Mouse (Mus musculus): ENCODE measurements around the gene Olfr56. TPM values are rescaled to one million over a fixed set of nuclear protein-coding genes. Genes with fewer than 3 reads are reported as not detected.
"Not testable (repeated sequence)": the region's sequence is repeated elsewhere in the genome, so short reads cannot be mapped to it uniquely, and the experiment has no call there.

The Olfr56 gene
- polyA plus RNA-seq, 1 experiment from 2014 or later = not detected

GRCm38 (mm10) chr11:49156821-49157814 is 178.4 kb downstream of the Olfr56 start:
- 90% methylated on average over 2 of the region's 2 CpGs for WGBS
- Histone ChIP-seq H3K9ac (ENCODE audit: low read length) (no peak overlapping the region), H3K36me3 (ENCODE audit: control insufficient read depth, insufficient read depth, low read length) (no peaks in the 10 kb centered on the region), H3K4me3 (ENCODE audit: low read depth, low read length) (no peak overlapping the region), H3K27me3 (ENCODE audit: control insufficient read depth, insufficient read depth, low read length) (no peaks in the 10 kb centered on the region), H3K4me2 (ENCODE audit: low read depth, low read length, severe bottlenecking) (no peak overlapping the region), H3K4me1 (replicated peaks; ENCODE audit: control insufficient read depth, insufficient read depth, low read length) (no peaks in the 10 kb centered on the region), H3K27ac (ENCODE audit: low read depth, low read length) (no peak overlapping the region), H3K9me3 (ENCODE audit: control insufficient read depth, low read length) (no peaks in the 10 kb centered on the region)
- DNase-seq (ENCODE audit: low spot score) (no peak), ATAC-seq (replicated peaks; ENCODE audit: low FRiP score) (no peak)

- Histone ChIP-seq H3K9me3 (ENCODE audit: control insufficient read depth, low read length) (no peaks in the 10 kb centered on the region; the same call in 1 of the 2 replicates), H3K4me2 (ENCODE audit: low read depth, low read length, severe bottlenecking) (peak overlapping the region; percentile 54), H3K27me3 (ENCODE audit: control insufficient read depth, insufficient read depth, low read length) (peaks cover 11% of the 10 kb centered on the region; the same call in 1 of the 2 replicates), H3K4me3 (ENCODE audit: low read depth, low read length) (peak overlapping the region; percentile 27), H3K27ac (ENCODE audit: low read depth, low read length) (no peak overlapping the region), H3K9ac (ENCODE audit: low read length) (0 out of 2 replicates have a peak overlapping the region, but pooled peaks have one; percentile 14), H3K4me1 (replicated peaks; ENCODE audit: control insufficient read depth, insufficient read depth, low read length) (no peaks in the 10 kb centered on the region), H3K36me3 (ENCODE audit: control insufficient read depth, insufficient read depth, low read length) (no peaks in the 10 kb centered on the region)
- WGBS = 6% methylated on average over 50 of the region's 50 CpGs
- peak; percentile 65 for ATAC-seq (replicated peaks; ENCODE audit: low FRiP score)
- peak; percentile 73 for DNase-seq (ENCODE audit: low spot score)
Observed at GRCm38 (mm10) chr11:49168839-49169611, 190.3 kb downstream of the Olfr56 start.

- Histone ChIP-seq H3K4me2 (ENCODE audit: low read depth, low read length, severe bottlenecking) (no peak overlapping the region), H3K9ac (ENCODE audit: low read length) (no peak overlapping the region), H3K4me3 (ENCODE audit: low read depth, low read length) (no peak overlapping the region), H3K36me3 (ENCODE audit: control insufficient read depth, insufficient read depth, low read length) (no peaks in the 10 kb centered on the region), H3K4me1 (replicated peaks; ENCODE audit: control insufficient read depth, insufficient read depth, low read length) (no peaks in the 10 kb centered on the region), H3K27me3 (ENCODE audit: control insufficient read depth, insufficient read depth, low read length) (peaks cover 11% of the 10 kb centered on the region; the same call in 1 of the 2 replicates), H3K9me3 (ENCODE audit: control insufficient read depth, low read length) (no peaks in the 10 kb centered on the region; the same call in 1 of the 2 replicates), H3K27ac (ENCODE audit: low read depth, low read length) (no peak overlapping the region)
- DNase-seq (ENCODE audit: low spot score) (no peak), ATAC-seq (replicated peaks; ENCODE audit: low FRiP score) (no peak)
- WGBS = 89% methylated on average over 4 of the region's 4 CpGs
Observed at GRCm38 (mm10) chr11:49170576-49170975, 191.9 kb downstream of the Olfr56 start.

DNA sequence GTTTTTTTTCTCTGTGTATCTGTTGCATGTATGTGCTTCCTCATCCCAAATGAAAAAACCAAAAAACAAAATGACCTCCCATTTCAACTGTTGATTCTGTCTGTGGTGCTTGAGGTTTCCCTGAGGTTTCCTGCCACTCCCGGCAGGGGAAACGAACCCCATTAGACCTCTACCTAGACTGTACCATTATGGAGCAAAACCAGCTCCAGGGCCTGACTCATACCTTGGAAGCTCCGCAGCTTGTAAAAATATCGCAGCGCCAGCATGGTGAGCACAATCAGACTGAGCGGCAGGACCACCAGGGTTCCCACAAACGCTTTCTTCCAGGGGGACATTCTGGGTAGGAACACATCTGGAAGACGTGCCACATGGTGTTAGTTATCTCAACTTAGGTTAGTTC is 196.7 kb downstream of the Olfr56 start:
- H3K4me2 ChIP-seq (ENCODE audit: low read depth, low read length, severe bottlenecking) = no peak overlapping the region
- no peak overlapping the region for H3K27ac ChIP-seq (ENCODE audit: low read depth, low read length)
- no peak for DNase-seq (ENCODE audit: low spot score)
- H3K36me3 ChIP-seq (ENCODE audit: control insufficient read depth, insufficient read depth, low read length) = no peaks in the 10 kb centered on the region
- 93% methylated on average over 8 of the region's 8 CpGs for WGBS
- no peak overlapping the region for H3K4me3 ChIP-seq (ENCODE audit: low read depth, low read length)
- H3K9me3 ChIP-seq (ENCODE audit: control insufficient read depth, low read length) = no peaks in the 10 kb centered on the region
- ATAC-seq (replicated peaks; ENCODE audit: low FRiP score) = no peak
- H3K27me3 ChIP-seq (ENCODE audit: control insufficient read depth, insufficient read depth, low read length) = no peaks in the 10 kb centered on the region
- no peak overlapping the region for H3K9ac ChIP-seq (ENCODE audit: low read length)
- H3K4me1 ChIP-seq (replicated peaks; ENCODE audit: control insufficient read depth, insufficient read depth, low read length) = no peaks in the 10 kb centered on the region

DNA sequence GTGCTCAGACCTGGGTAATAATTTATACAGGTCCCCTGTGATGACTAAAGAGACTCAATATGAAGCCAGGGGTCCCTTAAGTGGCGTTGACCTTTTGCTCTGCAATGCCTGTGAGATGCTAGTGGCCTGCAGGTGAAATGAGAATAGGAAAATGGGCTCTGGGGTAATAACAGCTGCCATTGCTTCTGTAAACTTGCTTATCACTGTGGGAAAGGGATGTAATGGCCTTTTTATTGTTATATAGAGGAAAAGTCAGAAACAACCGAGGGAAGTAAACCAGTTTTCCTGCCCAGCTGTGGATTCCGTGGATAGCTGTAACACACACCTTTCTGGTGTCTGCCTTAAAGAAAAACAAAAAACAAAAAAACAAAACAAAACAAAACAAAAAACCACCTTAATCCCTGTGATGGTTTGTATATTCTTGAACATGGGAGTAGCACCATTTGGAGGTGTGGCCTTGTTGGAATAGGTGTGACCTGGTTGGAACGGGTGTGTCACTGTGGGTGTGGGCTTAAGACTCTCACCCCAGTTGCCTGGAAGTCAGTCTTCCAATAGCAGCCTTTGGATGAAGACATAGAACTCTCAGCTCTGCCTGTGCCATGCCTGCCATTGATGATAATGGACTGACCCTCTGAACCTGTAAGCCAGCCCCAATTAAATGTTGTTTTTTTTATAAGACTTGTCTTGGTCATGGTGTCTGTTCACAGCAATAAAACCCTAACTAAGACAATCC is 197.5 kb downstream of the Olfr56 start:
- H3K9me3 ChIP-seq (ENCODE audit: control insufficient read depth, low read length); H3K27ac ChIP-seq (ENCODE audit: low read depth, low read length); H3K9ac ChIP-seq (ENCODE audit: low read length); DNase-seq (ENCODE audit: low spot score); ATAC-seq (replicated peaks; ENCODE audit: low FRiP score); H3K27me3 ChIP-seq (ENCODE audit: control insufficient read depth, insufficient read depth, low read length); H3K4me3 ChIP-seq (ENCODE audit: low read depth, low read length); H3K36me3 ChIP-seq (ENCODE audit: control insufficient read depth, insufficient read depth, low read length); H3K4me1 ChIP-seq (replicated peaks; ENCODE audit: control insufficient read depth, insufficient read depth, low read length); H3K4me2 ChIP-seq (ENCODE audit: low read depth, low read length, severe bottlenecking): not testable (repeated sequence)
- WGBS = 90% methylated on average over 4 of the region's 4 CpGs

- Histone ChIP-seq H3K4me1 (replicated peaks; ENCODE audit: control insufficient read depth, insufficient read depth, low read length) (no peaks in the 10 kb centered on the region), H3K4me2 (ENCODE audit: low read depth, low read length, severe bottlenecking) (no peak overlapping the region), H3K4me3 (ENCODE audit: low read depth, low read length) (no peak overlapping the region), H3K36me3 (ENCODE audit: control insufficient read depth, insufficient read depth, low read length) (no peaks in the 10 kb centered on the region), H3K27me3 (ENCODE audit: control insufficient read depth, insufficient read depth, low read length) (no peaks in the 10 kb centered on the region), H3K9ac (ENCODE audit: low read length) (no peak overlapping the region), H3K27ac (ENCODE audit: low read depth, low read length) (no peak overlapping the region), H3K9me3 (ENCODE audit: control insufficient read depth, low read length) (no peaks in the 10 kb centered on the region)
- WGBS = 69% methylated on average over 1 of the region's 1 CpGs
- no peak for DNase-seq (ENCODE audit: low spot score)
- no peak for ATAC-seq (replicated peaks; ENCODE audit: low FRiP score)
Observed at GRCm38 (mm10) chr11:49183172-49183571, 204.5 kb downstream of the Olfr56 start.

Other genes with a start within 250 kb of the Olfr56 start
- gene Rack1, start 178.6 kb upstream of the Olfr56 start, polyA plus RNA-seq (2014; fragmentation: Nextera tagmentation; extraction: Ambion mirVana) = 648 and 653 TPM in 2 replicates
- 4.5 and 5.6 TPM in 2 replicates for gene Trim41, start 161.5 kb upstream of the Olfr56 start, polyA plus RNA-seq (2014; fragmentation: Nextera tagmentation; extraction: Ambion mirVana)
- 0.51 and 2.1 TPM in 2 replicates for gene Trim7, start 152.7 kb upstream of the Olfr56 start, polyA plus RNA-seq (2014; fragmentation: Nextera tagmentation; extraction: Ambion mirVana)
- gene Gm12184, start 152.2 kb upstream of the Olfr56 start, polyA plus RNA-seq (2014; fragmentation: Nextera tagmentation; extraction: Ambion mirVana) = 12.3 and 12.7 TPM in 2 replicates
- 1.5 TPM in 2 replicates for gene Irgm1, start 107.2 kb upstream of the Olfr56 start, polyA plus RNA-seq (2014; fragmentation: Nextera tagmentation; extraction: Ambion mirVana)
- 0.24 TPM in 1 of 2 replicates, not detected in the other for gene Gm5431, start 76.7 kb upstream of the Olfr56 start, polyA plus RNA-seq (2014; fragmentation: Nextera tagmentation; extraction: Ambion mirVana)
- 1.2 and 1.9 TPM in 2 replicates for gene Psme2b, start 32.7 kb upstream of the Olfr56 start, polyA plus RNA-seq (2014; fragmentation: Nextera tagmentation; extraction: Ambion mirVana)
- 0.20 TPM in 1 of 2 replicates, not detected in the other for gene 9930111J21Rik1, start 509 bp downstream of the Olfr56 start, polyA plus RNA-seq (2014; fragmentation: Nextera tagmentation; extraction: Ambion mirVana)
- gene Gm12185, start 13.3 kb downstream of the Olfr56 start, polyA plus RNA-seq (2014; fragmentation: Nextera tagmentation; extraction: Ambion mirVana) = not detected in 2 replicates
- not detected in 2 replicates for gene Tgtp1, start 15.3 kb downstream of the Olfr56 start, polyA plus RNA-seq (2014; fragmentation: Nextera tagmentation; extraction: Ambion mirVana)
- 0.04 and 0.07 TPM in 2 replicates for gene 9930111J21Rik2, start 72.4 kb downstream of the Olfr56 start, polyA plus RNA-seq (2014; fragmentation: Nextera tagmentation; extraction: Ambion mirVana)
- gene Tgtp2, start 85.3 kb downstream of the Olfr56 start, polyA plus RNA-seq (2014; fragmentation: Nextera tagmentation; extraction: Ambion mirVana) = not detected in 2 replicates
- 0.63 and 1.1 TPM in 2 replicates for gene Ifi47, start 97.7 kb downstream of the Olfr56 start, polyA plus RNA-seq (2014; fragmentation: Nextera tagmentation; extraction: Ambion mirVana)
- gene Olfr1396, start 136.0 kb downstream of the Olfr56 start, polyA plus RNA-seq (2014; fragmentation: Nextera tagmentation; extraction: Ambion mirVana) = not detected in 2 replicates
- gene Olfr1395, start 163.4 kb downstream of the Olfr56 start, polyA plus RNA-seq (2014; fragmentation: Nextera tagmentation; extraction: Ambion mirVana) = not detected in 2 replicates
- gene Olfr1394, start 175.5 kb downstream of the Olfr56 start, polyA plus RNA-seq (2014; fragmentation: Nextera tagmentation; extraction: Ambion mirVana) = not detected in 2 replicates
- 0.16 TPM in 1 of 2 replicates, not detected in the other for gene Btnl9, start 208.3 kb downstream of the Olfr56 start, polyA plus RNA-seq (2014; fragmentation: Nextera tagmentation; extraction: Ambion mirVana)
- 58.4 and 59.6 TPM in 2 replicates for gene Zfp62, start 224.4 kb downstream of the Olfr56 start, polyA plus RNA-seq (2014; fragmentation: Nextera tagmentation; extraction: Ambion mirVana)

All from forebrain, embryonic 11.5 days (tissue).